Mouse (Mus musculus): Measurements from ENCODE around the gene Fbxw4.

GRCm38 (mm10) chr19:45646866-45647265 lies 13.2 kb downstream of the Fbxw4 start:
- TF ChIP-seq POLR2A (IDR thresholded peaks at IDR 0.05; ENCODE audit: borderline replicate concordance, insufficient read depth, low read length) (no peak), CTCF (IDR thresholded peaks at IDR 0.05; ENCODE audit: borderline replicate concordance, insufficient read depth, low read depth, low read length) (no peak)
